Mouse (Mus musculus): ENCODE data around the gene Pax7.

DNA sequence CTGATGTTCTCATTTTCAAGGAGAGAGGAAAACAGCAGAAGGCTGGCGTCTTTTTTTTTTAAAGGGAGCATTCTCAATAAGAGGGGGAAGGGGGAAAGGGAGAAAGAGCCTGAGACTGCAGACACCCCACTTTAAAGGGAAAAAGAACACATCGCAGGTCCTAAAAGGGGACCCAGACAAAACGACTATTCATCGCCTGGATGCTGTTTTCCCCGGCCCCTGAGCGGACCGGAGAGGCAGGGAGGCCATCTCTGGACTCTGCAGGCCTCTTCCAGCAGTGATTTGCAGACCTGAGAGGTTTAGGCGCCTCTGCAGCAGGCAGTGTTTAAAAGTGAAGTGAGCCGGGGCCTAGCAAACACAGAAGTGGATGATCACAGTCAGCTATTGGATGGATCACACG is 25.5 kb downstream of the Pax7 start:
- TF ChIP-seq CHD2 (IDR thresholded peaks at IDR 0.05; ENCODE audit: low read depth, low read length): no peak
- TF ChIP-seq ZC3H11A (IDR thresholded peaks at IDR 0.05; ENCODE audit: borderline replicate concordance, low read depth, low read length): no peak
- TF ChIP-seq ZNF384 (IDR thresholded peaks at IDR 0.05; ENCODE audit: low read depth, low read length): no peak
- no peak for TF ChIP-seq MAFK (IDR thresholded peaks at IDR 0.05; ENCODE audit: insufficient read depth, low read depth, low read length)

Measured in ES-E14 (cell line).